Mouse (Mus musculus): ENCODE results near the gene Rbfox1. TPM values are rescaled to one million over a fixed set of nuclear protein-coding genes. Genes with fewer than 3 reads are reported as not detected.

Gene Rbfox1
- polyA plus RNA-seq, 1 experiment from 2014 or later, result 2.7 TPM

DNA sequence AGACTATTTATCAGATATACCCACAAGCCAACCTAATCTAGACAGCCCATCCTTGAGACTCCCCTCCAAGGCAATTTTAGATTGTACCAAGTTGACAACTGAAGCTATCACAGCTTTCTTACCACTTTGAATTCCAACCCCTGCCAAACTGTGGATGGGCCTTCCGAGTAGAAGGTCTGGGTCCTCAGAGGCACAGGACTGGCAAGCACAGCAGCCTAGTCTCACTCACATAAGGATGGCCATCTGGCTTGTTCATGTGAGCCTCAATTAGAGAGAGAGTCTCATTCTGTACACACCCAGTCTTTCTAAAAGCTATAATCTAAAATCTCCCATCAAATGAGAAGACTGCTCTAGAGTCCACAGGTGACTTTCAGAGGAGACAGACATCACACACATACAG is 1173.4 kb downstream of the Rbfox1 start:
- Histone ChIP-seq H3K4me1 (ENCODE audit: control insufficient read depth, insufficient read depth, low read length) (no peaks in the 10 kb centered on the region), H3K27ac (ENCODE audit: low read length) (no peak overlapping the region), H3K9ac (replicated peaks; ENCODE audit: low read depth, low read length) (no peak overlapping the region), H3K27me3 (ENCODE audit: control insufficient read depth, insufficient read depth, low read length) (no peaks in the 10 kb centered on the region), H3K4me3 (ENCODE audit: low read depth, low read length) (no peak overlapping the region), H3K4me2 (replicated peaks; ENCODE audit: low read depth, low read length) (no peak overlapping the region), H3K9me3 (ENCODE audit: control insufficient read depth, low read depth, low read length) (no peaks in the 10 kb centered on the region), H3K36me3 (ENCODE audit: control insufficient read depth, insufficient read depth, low read length) (no peaks in the 10 kb centered on the region)
- 81% methylated on average over 1 of the region's 1 CpGs for WGBS
- no peak for ATAC-seq (ENCODE audit: insufficient number of reproducible peaks, insufficient read depth, low FRiP score, low read depth)

DNA sequence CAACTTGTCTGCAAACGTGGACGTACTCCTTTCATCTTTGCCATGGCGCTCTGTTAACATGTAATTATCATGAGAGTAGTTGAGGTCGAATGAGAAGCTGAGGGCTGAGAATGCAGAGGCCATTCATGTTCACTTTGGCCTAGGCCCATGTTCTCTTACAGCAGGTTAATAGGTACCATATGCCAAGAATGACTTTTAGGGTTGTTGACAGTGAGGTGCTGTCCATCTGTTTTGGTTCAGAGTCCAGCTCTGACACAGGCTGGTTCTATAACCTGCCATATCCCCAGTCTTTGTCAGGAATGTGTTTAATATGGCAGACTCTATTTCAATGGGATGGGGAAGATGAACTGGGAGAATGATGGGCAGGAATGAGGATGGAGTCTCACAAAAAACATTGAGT is 1174.4 kb downstream of the Rbfox1 start:
- Histone ChIP-seq H3K9me3 (ENCODE audit: control insufficient read depth, low read depth, low read length) (no peaks in the 10 kb centered on the region), H3K9ac (replicated peaks; ENCODE audit: low read depth, low read length) (no peak overlapping the region), H3K4me3 (ENCODE audit: low read depth, low read length) (no peak overlapping the region), H3K27me3 (ENCODE audit: control insufficient read depth, insufficient read depth, low read length) (no peaks in the 10 kb centered on the region), H3K4me2 (replicated peaks; ENCODE audit: low read depth, low read length) (no peak overlapping the region), H3K27ac (ENCODE audit: low read length) (no peak overlapping the region), H3K36me3 (ENCODE audit: control insufficient read depth, insufficient read depth, low read length) (no peaks in the 10 kb centered on the region), H3K4me1 (ENCODE audit: control insufficient read depth, insufficient read depth, low read length) (no peaks in the 10 kb centered on the region)
- ATAC-seq (ENCODE audit: insufficient number of reproducible peaks, insufficient read depth, low FRiP score, low read depth), result no peak
- 87% methylated on average over 4 of the region's 4 CpGs for WGBS

DNA sequence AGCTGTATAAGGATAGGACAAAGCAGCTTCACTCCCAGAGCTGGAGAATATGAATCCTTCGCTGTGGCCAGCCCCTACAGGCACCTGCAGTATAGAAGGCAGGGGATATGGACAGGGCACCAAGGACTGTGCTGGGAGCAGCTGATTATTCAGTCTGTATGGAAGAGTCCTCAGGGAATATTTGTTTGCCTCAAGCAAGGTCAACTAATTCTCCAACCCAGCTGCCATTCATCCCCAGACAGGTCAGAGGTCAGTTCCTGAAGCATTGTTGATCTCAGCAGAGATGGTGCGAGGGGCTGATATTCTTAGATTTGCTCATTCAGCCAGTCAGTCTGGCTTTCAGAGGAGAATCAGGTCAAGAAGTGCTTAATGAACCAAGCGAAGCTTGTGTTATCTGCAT is 1175.7 kb downstream of the Rbfox1 start:
- Histone ChIP-seq H3K27ac (ENCODE audit: low read length) (no peak overlapping the region), H3K36me3 (ENCODE audit: control insufficient read depth, insufficient read depth, low read length) (no peaks in the 10 kb centered on the region), H3K9me3 (ENCODE audit: control insufficient read depth, low read depth, low read length) (no peaks in the 10 kb centered on the region), H3K4me1 (ENCODE audit: control insufficient read depth, insufficient read depth, low read length) (no peaks in the 10 kb centered on the region), H3K9ac (replicated peaks; ENCODE audit: low read depth, low read length) (no peak overlapping the region), H3K27me3 (ENCODE audit: control insufficient read depth, insufficient read depth, low read length) (no peaks in the 10 kb centered on the region), H3K4me2 (replicated peaks; ENCODE audit: low read depth, low read length) (no peak overlapping the region), H3K4me3 (ENCODE audit: low read depth, low read length) (no peak overlapping the region)
- no peak for ATAC-seq (ENCODE audit: insufficient number of reproducible peaks, insufficient read depth, low FRiP score, low read depth)
- 83% methylated on average over 3 of the region's 3 CpGs for WGBS

DNA sequence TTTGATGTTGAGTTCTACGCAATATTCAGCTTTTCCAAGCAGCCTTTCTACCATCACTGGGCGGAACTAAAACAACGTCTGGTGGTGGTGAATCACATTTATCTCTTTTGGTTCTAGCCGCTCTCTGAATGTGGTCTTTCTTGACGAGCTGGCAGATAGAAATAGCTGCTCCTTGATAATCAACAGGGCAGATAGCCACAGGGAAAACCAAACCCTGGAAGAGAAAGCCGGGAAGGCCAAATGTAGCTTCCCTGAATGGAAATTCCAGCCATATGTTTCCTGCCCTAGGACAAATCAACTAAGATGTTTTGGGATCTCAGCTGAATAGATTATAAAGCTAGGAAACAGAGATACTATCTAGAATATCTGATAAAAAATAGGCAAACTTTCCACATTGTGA is 1177.4 kb downstream of the Rbfox1 start:
- no peak overlapping the region for H3K27ac ChIP-seq (ENCODE audit: low read length)
- no peak overlapping the region for H3K4me3 ChIP-seq (ENCODE audit: low read depth, low read length)
- H3K36me3 ChIP-seq (ENCODE audit: control insufficient read depth, insufficient read depth, low read length), result no peaks in the 10 kb centered on the region
- no peak overlapping the region for H3K4me2 ChIP-seq (replicated peaks; ENCODE audit: low read depth, low read length)
- no peaks in the 10 kb centered on the region for H3K4me1 ChIP-seq (ENCODE audit: control insufficient read depth, insufficient read depth, low read length)
- H3K9me3 ChIP-seq (ENCODE audit: control insufficient read depth, low read depth, low read length), result no peaks in the 10 kb centered on the region
- ATAC-seq (ENCODE audit: insufficient number of reproducible peaks, insufficient read depth, low FRiP score, low read depth), result no peak
- 86% methylated on average over 6 of the region's 6 CpGs for WGBS
- no peaks in the 10 kb centered on the region for H3K27me3 ChIP-seq (ENCODE audit: control insufficient read depth, insufficient read depth, low read length)
- H3K9ac ChIP-seq (replicated peaks; ENCODE audit: low read depth, low read length), result no peak overlapping the region

DNA sequence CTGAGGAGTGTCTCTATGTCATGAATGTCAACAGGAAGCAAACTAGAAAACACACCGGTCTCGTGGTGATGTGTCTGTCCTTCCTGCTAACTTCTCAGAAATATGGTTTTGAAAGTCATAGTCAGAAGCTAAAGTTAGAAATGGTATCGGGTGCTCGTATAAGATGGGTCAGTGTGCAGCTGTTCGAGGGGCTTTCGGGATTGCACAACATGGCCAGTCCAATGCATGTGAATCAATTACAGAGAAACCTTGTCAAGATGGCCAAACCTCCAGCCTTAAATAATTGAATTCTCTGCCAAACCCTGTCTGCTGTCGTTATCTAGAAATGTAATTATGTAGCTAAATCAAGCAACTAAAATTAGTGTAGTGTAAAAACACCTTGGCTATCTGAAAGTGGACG is 1182.0 kb downstream of the Rbfox1 start:
- Histone ChIP-seq H3K4me1 (ENCODE audit: control insufficient read depth, insufficient read depth, low read length) (no peaks in the 10 kb centered on the region), H3K9ac (replicated peaks; ENCODE audit: low read depth, low read length) (no peak overlapping the region), H3K27me3 (ENCODE audit: control insufficient read depth, insufficient read depth, low read length) (no peaks in the 10 kb centered on the region), H3K36me3 (ENCODE audit: control insufficient read depth, insufficient read depth, low read length) (no peaks in the 10 kb centered on the region), H3K4me3 (ENCODE audit: low read depth, low read length) (no peak overlapping the region), H3K4me2 (replicated peaks; ENCODE audit: low read depth, low read length) (no peak overlapping the region), H3K9me3 (ENCODE audit: control insufficient read depth, low read depth, low read length) (no peaks in the 10 kb centered on the region), H3K27ac (ENCODE audit: low read length) (no peak overlapping the region)
- 84% methylated on average over 8 of the region's 8 CpGs for WGBS
- no peak for ATAC-seq (ENCODE audit: insufficient number of reproducible peaks, insufficient read depth, low FRiP score, low read depth)

DNA sequence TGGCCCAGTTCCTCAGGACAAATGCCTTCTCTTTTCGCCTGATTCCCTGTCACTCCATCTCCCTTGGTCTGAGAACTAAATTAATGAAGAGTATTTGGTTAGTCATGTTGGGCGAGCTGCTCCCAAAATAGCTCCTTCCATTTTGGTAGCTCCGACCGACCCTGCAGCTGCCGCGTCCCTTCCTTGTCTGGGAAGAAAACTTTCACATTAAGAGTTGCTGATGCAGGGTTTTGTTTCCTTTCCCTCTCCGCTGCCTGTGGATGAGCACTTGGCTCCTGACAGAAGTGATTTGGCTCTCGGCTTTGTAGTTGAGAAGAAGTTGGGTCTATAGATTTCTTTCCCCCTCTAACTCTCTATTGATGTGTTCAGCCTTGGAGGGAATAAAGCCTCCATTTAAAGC is 1184.4 kb downstream of the Rbfox1 start:
- Histone ChIP-seq H3K27ac (ENCODE audit: low read length) (no peak overlapping the region), H3K9me3 (ENCODE audit: control insufficient read depth, low read depth, low read length) (no peaks in the 10 kb centered on the region), H3K36me3 (ENCODE audit: control insufficient read depth, insufficient read depth, low read length) (no peaks in the 10 kb centered on the region), H3K9ac (replicated peaks; ENCODE audit: low read depth, low read length) (no peak overlapping the region), H3K4me2 (replicated peaks; ENCODE audit: low read depth, low read length) (no peak overlapping the region), H3K4me1 (ENCODE audit: control insufficient read depth, insufficient read depth, low read length) (no peaks in the 10 kb centered on the region), H3K4me3 (ENCODE audit: low read depth, low read length) (no peak overlapping the region), H3K27me3 (ENCODE audit: control insufficient read depth, insufficient read depth, low read length) (no peaks in the 10 kb centered on the region)
- WGBS, result 63% methylated on average over 8 of the region's 8 CpGs
- ATAC-seq (ENCODE audit: insufficient number of reproducible peaks, insufficient read depth, low FRiP score, low read depth), result no peak

DNA sequence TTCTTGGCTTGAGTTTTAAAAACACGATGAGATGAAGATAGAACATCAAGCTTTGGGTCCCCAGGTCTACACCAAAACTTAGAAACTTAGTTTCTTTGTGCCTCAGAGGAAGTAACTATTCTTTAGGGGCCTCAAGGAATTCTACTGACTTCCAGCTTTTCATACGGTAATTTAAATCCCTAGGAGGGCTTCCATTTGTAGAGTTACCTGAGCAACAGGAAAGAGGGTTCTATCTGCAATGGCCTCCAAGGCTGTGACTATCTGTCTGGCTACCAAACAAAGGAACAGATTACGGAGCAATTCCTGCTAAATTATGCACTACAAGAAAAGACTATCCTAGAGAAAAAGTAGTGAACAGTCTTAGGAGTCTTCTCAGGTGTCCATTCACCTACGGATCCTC is 1189.6 kb downstream of the Rbfox1 start:
- 88% methylated on average over 4 of the region's 4 CpGs for WGBS
- Histone ChIP-seq H3K9me3 (ENCODE audit: control insufficient read depth, low read depth, low read length) (no peaks in the 10 kb centered on the region), H3K36me3 (ENCODE audit: control insufficient read depth, insufficient read depth, low read length) (no peaks in the 10 kb centered on the region), H3K4me3 (ENCODE audit: low read depth, low read length) (no peak overlapping the region), H3K27ac (ENCODE audit: low read length) (no peak overlapping the region), H3K4me2 (replicated peaks; ENCODE audit: low read depth, low read length) (no peak overlapping the region), H3K4me1 (ENCODE audit: control insufficient read depth, insufficient read depth, low read length) (no peaks in the 10 kb centered on the region), H3K9ac (replicated peaks; ENCODE audit: low read depth, low read length) (no peak overlapping the region), H3K27me3 (ENCODE audit: control insufficient read depth, insufficient read depth, low read length) (no peaks in the 10 kb centered on the region)
- ATAC-seq (ENCODE audit: insufficient number of reproducible peaks, insufficient read depth, low FRiP score, low read depth), result no peak

DNA sequence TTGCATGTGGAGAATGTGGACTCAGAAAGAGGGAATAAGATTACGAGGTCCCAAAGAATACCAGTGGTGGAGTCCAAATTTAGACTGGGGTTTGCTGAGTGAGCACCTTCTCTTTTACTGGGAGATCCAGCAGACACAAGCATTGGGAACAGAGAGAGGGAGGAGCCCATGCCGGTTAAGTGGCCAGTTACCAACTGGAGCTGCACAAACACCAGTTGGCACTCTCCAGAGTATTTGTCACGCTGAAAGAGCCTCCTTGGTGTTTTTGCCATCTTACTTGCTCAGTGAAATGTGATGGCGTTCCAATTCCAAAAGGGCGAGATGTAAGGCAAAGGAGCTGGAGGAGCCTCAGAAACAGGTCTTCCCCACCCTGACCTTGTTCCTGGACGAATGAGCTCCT is 1190.6 kb downstream of the Rbfox1 start:
- no peak overlapping the region for H3K27ac ChIP-seq (ENCODE audit: low read length)

DNA sequence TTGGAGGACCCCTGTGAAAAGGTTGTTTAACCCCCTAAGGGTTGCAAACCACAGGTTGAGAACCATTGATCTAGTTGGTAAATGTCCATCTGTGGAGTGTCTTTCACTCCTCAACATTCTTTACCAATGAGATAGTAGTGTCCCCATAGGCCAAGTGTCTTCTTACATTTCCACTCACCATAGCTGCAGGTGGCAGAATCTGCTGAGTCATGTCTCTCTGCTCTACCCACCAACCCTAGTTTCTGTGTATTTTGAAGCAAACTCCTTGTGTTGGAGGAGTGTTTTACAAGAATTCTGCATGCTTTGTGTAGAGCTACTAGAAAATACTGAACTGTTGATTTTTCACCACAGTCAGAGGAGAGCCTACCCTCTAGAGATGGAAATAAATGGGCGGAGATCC is 1191.2 kb downstream of the Rbfox1 start:
- ATAC-seq (ENCODE audit: insufficient number of reproducible peaks, insufficient read depth, low FRiP score, low read depth), result no peak
- Histone ChIP-seq H3K27ac (ENCODE audit: low read length) (no peak overlapping the region), H3K27me3 (ENCODE audit: control insufficient read depth, insufficient read depth, low read length) (no peaks in the 10 kb centered on the region), H3K4me2 (replicated peaks; ENCODE audit: low read depth, low read length) (no peak overlapping the region), H3K36me3 (ENCODE audit: control insufficient read depth, insufficient read depth, low read length) (no peaks in the 10 kb centered on the region), H3K9me3 (ENCODE audit: control insufficient read depth, low read depth, low read length) (no peaks in the 10 kb centered on the region), H3K9ac (replicated peaks; ENCODE audit: low read depth, low read length) (no peak overlapping the region), H3K4me3 (ENCODE audit: low read depth, low read length) (no peak overlapping the region), H3K4me1 (ENCODE audit: control insufficient read depth, insufficient read depth, low read length) (no peaks in the 10 kb centered on the region)
- WGBS, result 88% methylated on average over 1 of the region's 1 CpGs

More for the DNA sequence above, 1190.6 kb downstream of the Rbfox1 start:
- Histone ChIP-seq H3K9ac (replicated peaks; ENCODE audit: low read depth, low read length) (no peak overlapping the region), H3K4me2 (replicated peaks; ENCODE audit: low read depth, low read length) (no peak overlapping the region), H3K4me3 (ENCODE audit: low read depth, low read length) (no peak overlapping the region), H3K27me3 (ENCODE audit: control insufficient read depth, insufficient read depth, low read length) (no peaks in the 10 kb centered on the region), H3K4me1 (ENCODE audit: control insufficient read depth, insufficient read depth, low read length) (no peaks in the 10 kb centered on the region), H3K9me3 (ENCODE audit: control insufficient read depth, low read depth, low read length) (no peaks in the 10 kb centered on the region), H3K36me3 (ENCODE audit: control insufficient read depth, insufficient read depth, low read length) (no peaks in the 10 kb centered on the region)
- 85% methylated on average over 6 of the region's 6 CpGs for WGBS
- no peak for ATAC-seq (ENCODE audit: insufficient number of reproducible peaks, insufficient read depth, low FRiP score, low read depth)
